ENCODE assay signal across 9 mouse cellular contexts in the genomic region with DNA sequence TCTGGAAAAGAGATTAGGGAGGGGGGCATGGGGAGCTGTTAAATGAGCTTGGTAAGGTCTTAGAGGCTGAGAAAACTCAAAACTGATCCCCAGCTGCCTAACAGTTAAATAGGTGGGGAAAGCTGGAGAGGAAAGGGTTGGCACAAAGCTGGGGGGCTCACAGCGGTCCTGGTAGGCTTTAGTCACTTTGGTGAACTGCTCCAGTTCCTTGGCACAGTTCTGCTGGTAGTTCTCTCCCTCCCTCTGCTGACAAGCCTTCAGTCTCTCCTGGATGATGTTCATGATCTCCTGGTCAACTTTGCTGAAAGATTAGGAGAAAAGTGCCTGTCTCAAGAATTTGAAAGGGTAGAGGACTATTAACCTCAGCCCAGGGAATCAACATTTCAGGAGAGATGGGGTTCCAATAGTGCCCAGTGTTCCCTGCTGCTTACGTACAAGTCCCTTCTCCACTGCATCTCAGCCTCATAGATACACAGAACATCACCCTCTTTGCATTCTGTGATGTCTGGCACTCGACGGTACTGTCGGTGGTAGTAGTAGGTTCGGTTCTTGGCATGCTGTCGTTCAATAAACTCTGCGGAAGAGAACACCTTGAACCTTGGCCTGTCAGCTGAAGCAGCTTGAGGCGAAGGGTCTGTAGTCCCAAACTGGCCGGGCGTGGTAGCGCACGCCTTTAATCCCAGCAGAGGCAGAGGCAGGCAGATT. TPM values are rescaled to one million over a fixed set of nuclear protein-coding genes. Genes with fewer than 3 reads are reported as not detected.
A peak's percentile ranks its signal among the peaks of the same experiment; 100 is the strongest.
DNase-seq lines count a peak whose midpoint lies in the region; ATAC-seq and TF ChIP-seq lines count a peak whose summit lies in the region.
"Had no signal": no experiment of that assay in that cellular context is flagged by ENCODE, and none has a peak within 500 bp of the region (broad histone marks: within the 10 kb centered on the region; RNA-seq: fewer than 3 reads in every experiment).

No protein-coding gene starts in this region.

- H3K27ac ChIP-seq in kidney, postnatal 0 days: no peak overlapping the region
- H3K27ac ChIP-seq in embryonic facial prominence, embryonic 10.5 days (replicated peaks): no peak overlapping the region
- no peak overlapping the region for H3K27ac ChIP-seq in limb, embryonic 10.5 days
- H3K27ac ChIP-seq in neural tube, embryonic 12.5 days: no peak overlapping the region

- H3K9me3 ChIP-seq in kidney, postnatal 0 days (replicated peaks; ENCODE audit: low read length): no peaks in the 10 kb centered on the region
- H3K9me3 ChIP-seq in embryonic facial prominence, embryonic 10.5 days: no peaks in the 10 kb centered on the region
- H3K9me3 ChIP-seq in limb, embryonic 10.5 days (replicated peaks): no peaks in the 10 kb centered on the region
- no peaks in the 10 kb centered on the region for H3K9me3 ChIP-seq in neural tube, embryonic 12.5 days

- 0 out of 2 replicates have a peak overlapping the region, but pooled peaks have one; percentile 23 for H3K9ac ChIP-seq in kidney, postnatal 0 days (ENCODE audit: low read depth, low read length)
- peak overlapping the region; percentile 22; the same call in 1 of the 2 replicates for H3K9ac ChIP-seq in neural tube, embryonic 12.5 days

- no peak overlapping the region for H3K4me3 ChIP-seq in kidney, postnatal 0 days (replicated peaks; ENCODE audit: low read depth, low read length)
- H3K4me3 ChIP-seq in embryonic facial prominence, embryonic 10.5 days: peak overlapping the region; percentile 90
- H3K4me3 ChIP-seq in limb, embryonic 10.5 days: peak overlapping the region; percentile 77
- H3K4me3 ChIP-seq in neural tube, embryonic 12.5 days: no peak overlapping the region

- DNase-seq in kidney, postnatal 0 days (ENCODE audit: low spot score): no peak
- DNase-seq in kidney, adult 9 months: no peak
- peak; percentile 36 for DNase-seq in embryonic facial prominence, embryonic 10.5 days (ENCODE audit: low spot score)
- DNase-seq in limb, embryonic 10.5 days (ENCODE audit: low spot score): no peak
- no peak for DNase-seq in gastrocnemius, postnatal 36 days
- DNase-seq in adrenal gland, postnatal 36 days: no peak
- DNase-seq in urinary bladder, postnatal 36 days (ENCODE audit: low spot score in 2 of 2): no peak

- 32% methylated on average over 13 of the region's 13 CpGs for WGBS in kidney, postnatal 0 days
- WGBS in embryonic facial prominence, embryonic 10.5 days: 31% methylated on average over 13 of the region's 13 CpGs
- 33% methylated on average over 13 of the region's 13 CpGs for WGBS in limb, embryonic 10.5 days
- WGBS in neural tube, embryonic 12.5 days: 23% methylated on average over 13 of the region's 13 CpGs

- peaks cover 15% of the 10 kb centered on the region; the same call in 1 of the 2 replicates for H3K36me3 ChIP-seq in kidney, postnatal 0 days (ENCODE audit: insufficient read depth, low read length)
- peaks cover 36% of the 10 kb centered on the region for H3K36me3 ChIP-seq in embryonic facial prominence, embryonic 10.5 days (replicated peaks)
- peaks cover 35% of the 10 kb centered on the region for H3K36me3 ChIP-seq in limb, embryonic 10.5 days
- H3K36me3 ChIP-seq in neural tube, embryonic 12.5 days: peaks cover 21% of the 10 kb centered on the region

- peaks cover 8% of the 10 kb centered on the region for H3K4me1 ChIP-seq in kidney, postnatal 0 days (replicated peaks; ENCODE audit: insufficient read depth, low read length)
- H3K4me1 ChIP-seq in embryonic facial prominence, embryonic 10.5 days: peaks cover 40% of the 10 kb centered on the region
- peaks cover 32% of the 10 kb centered on the region for H3K4me1 ChIP-seq in limb, embryonic 10.5 days
- peaks cover 35% of the 10 kb centered on the region for H3K4me1 ChIP-seq in neural tube, embryonic 12.5 days

- ATAC-seq in kidney, postnatal 0 days (replicated peaks; ENCODE audit: low FRiP score, low read depth): no peak
- ATAC-seq in neural tube, embryonic 12.5 days (ENCODE audit: low FRiP score, low read depth): no peak

- H3K4me2 ChIP-seq in kidney, postnatal 0 days (ENCODE audit: low read length): peak overlapping the region; percentile 90
- H3K4me2 ChIP-seq in neural tube, embryonic 12.5 days (replicated peaks): peak overlapping the region; percentile 94

- no peaks in the 10 kb centered on the region for H3K27me3 ChIP-seq in kidney, postnatal 0 days (ENCODE audit: insufficient read depth, low read length)
- no peaks in the 10 kb centered on the region for H3K27me3 ChIP-seq in embryonic facial prominence, embryonic 10.5 days (replicated peaks; ENCODE audit: low read depth, poor library complexity, severe bottlenecking)
- no peaks in the 10 kb centered on the region for H3K27me3 ChIP-seq in limb, embryonic 10.5 days (ENCODE audit: low read depth, poor library complexity, severe bottlenecking)
- H3K27me3 ChIP-seq in neural tube, embryonic 12.5 days (replicated peaks): no peaks in the 10 kb centered on the region

- TF ChIP-seq CTCF in kidney, postnatal 0 days (IDR thresholded peaks at IDR 0.05; ENCODE audit: low read depth): no peak

- intact Hi-C loops in gastrocnemius, postnatal 36 days (cut with DNase I): no loop called here

RNA-seq across cellular contexts. Expression of gene Ndufb10, which starts 1.9 kb away (rescaled TPM):
- 417 and 419 TPM in 2 replicates for polyA plus RNA-seq in kidney, postnatal 0 days (2015; fragmentation: Nextera tagmentation; extraction: Ambion mirVana)
- 193 and 199 TPM in 2 replicates for polyA plus RNA-seq in embryonic facial prominence, embryonic 10.5 days (2016; fragmentation: Nextera tagmentation; extraction: Ambion mirVana)
- 202 and 204 TPM in 2 replicates for polyA plus RNA-seq in limb, embryonic 10.5 days (2016; fragmentation: Nextera tagmentation; extraction: Ambion mirVana)
- polyA plus RNA-seq in neural tube, embryonic 12.5 days (2016; fragmentation: Nextera tagmentation; extraction: Ambion mirVana): 230 and 240 TPM in 2 replicates
- total RNA-seq in gastrocnemius, postnatal 36 days (2021): 100 to 1,000 TPM; 420 to 464 TPM
- 100 to 1,000 TPM; 239 to 246 TPM for total RNA-seq in adrenal gland, postnatal 36 days (2021)

RNA-seq across cellular contexts. Expression of gene Rps2, which starts 4.5 kb away (rescaled TPM):
- polyA plus RNA-seq in kidney, postnatal 0 days (2015; fragmentation: Nextera tagmentation; extraction: Ambion mirVana): 1,452 and 1,460 TPM in 2 replicates
- 1,693 and 1,819 TPM in 2 replicates for polyA plus RNA-seq in embryonic facial prominence, embryonic 10.5 days (2016; fragmentation: Nextera tagmentation; extraction: Ambion mirVana)
- 1,693 and 2,093 TPM in 2 replicates for polyA plus RNA-seq in limb, embryonic 10.5 days (2016; fragmentation: Nextera tagmentation; extraction: Ambion mirVana)
- 826 and 871 TPM in 2 replicates for polyA plus RNA-seq in neural tube, embryonic 12.5 days (2016; fragmentation: Nextera tagmentation; extraction: Ambion mirVana)
- total RNA-seq in gastrocnemius, postnatal 36 days (2021): 100 to 1,000 TPM; 500 to 582 TPM
- total RNA-seq in adrenal gland, postnatal 36 days (2021): 100 to 1,000 TPM; 720 to 747 TPM

RNA-seq across cellular contexts. Expression of gene Rnf151, which starts 4.5 kb away (rescaled TPM):
- not detected in 2 replicates for polyA plus RNA-seq in kidney, postnatal 0 days (2015; fragmentation: Nextera tagmentation; extraction: Ambion mirVana)
- polyA plus RNA-seq in embryonic facial prominence, embryonic 10.5 days (2016; fragmentation: Nextera tagmentation; extraction: Ambion mirVana): 0.13 and 0.29 TPM in 2 replicates
- 0.21 and 0.38 TPM in 2 replicates for polyA plus RNA-seq in limb, embryonic 10.5 days (2016; fragmentation: Nextera tagmentation; extraction: Ambion mirVana)
- not detected in 2 replicates for polyA plus RNA-seq in neural tube, embryonic 12.5 days (2016; fragmentation: Nextera tagmentation; extraction: Ambion mirVana)
- not detected for total RNA-seq in gastrocnemius, postnatal 36 days (2021)
- total RNA-seq in adrenal gland, postnatal 36 days (2021): not detected
- total RNA-seq: left cerebral cortex, postnatal 36 days had no signal

RNA-seq across cellular contexts. Expression of gene Rpl3l, which starts 5.2 kb away (rescaled TPM):
- 0.36 and 0.38 TPM in 2 replicates for polyA plus RNA-seq in kidney, postnatal 0 days (2015; fragmentation: Nextera tagmentation; extraction: Ambion mirVana)
- not detected in 2 replicates for polyA plus RNA-seq in embryonic facial prominence, embryonic 10.5 days (2016; fragmentation: Nextera tagmentation; extraction: Ambion mirVana)
- 0.15 TPM in 1 of 2 replicates, not detected in the other for polyA plus RNA-seq in limb, embryonic 10.5 days (2016; fragmentation: Nextera tagmentation; extraction: Ambion mirVana)
- polyA plus RNA-seq in neural tube, embryonic 12.5 days (2016; fragmentation: Nextera tagmentation; extraction: Ambion mirVana): not detected in 2 replicates
- total RNA-seq in gastrocnemius, postnatal 36 days (2021): 100 to 1,000 TPM; 743 to 791 TPM
- total RNA-seq in adrenal gland, postnatal 36 days (2021): under 1 TPM in 1 of 2 experiments, not detected in 1; 0.40 TPM

RNA-seq across cellular contexts. Expression of gene Msrb1, which starts 14.1 kb away (rescaled TPM):
- 45.8 and 48.6 TPM in 2 replicates for polyA plus RNA-seq in kidney, postnatal 0 days (2015; fragmentation: Nextera tagmentation; extraction: Ambion mirVana)
- 21.6 and 24.6 TPM in 2 replicates for polyA plus RNA-seq in embryonic facial prominence, embryonic 10.5 days (2016; fragmentation: Nextera tagmentation; extraction: Ambion mirVana)
- 19.9 and 23.6 TPM in 2 replicates for polyA plus RNA-seq in limb, embryonic 10.5 days (2016; fragmentation: Nextera tagmentation; extraction: Ambion mirVana)
- 23.3 and 24.8 TPM in 2 replicates for polyA plus RNA-seq in neural tube, embryonic 12.5 days (2016; fragmentation: Nextera tagmentation; extraction: Ambion mirVana)
- 100 to 1,000 TPM; 192 to 205 TPM for total RNA-seq in gastrocnemius, postnatal 36 days (2021)
- total RNA-seq in adrenal gland, postnatal 36 days (2021): 10 to 100 TPM; 84.2 to 86.1 TPM

Comparison
In these comparisons a context has a peak if more than half of its experiments do, and no peak if none do; other contexts are left out.
1. H3K4me3 ChIP-seq: peak in embryonic facial prominence, embryonic 10.5 days (single experiment) and limb, embryonic 10.5 days (single experiment); none in kidney, postnatal 0 days (single experiment) and neural tube, embryonic 12.5 days (single experiment).